Mouse (Mus musculus) midbrain, embryonic 12.5 days (tissue): ENCODE results near the gene Hist1h2bm. TPM values are rescaled to one million over a fixed set of nuclear protein-coding genes. Genes with fewer than 3 reads are reported as not detected.
"Not testable (repeated sequence)": the region's sequence is repeated elsewhere in the genome, so short reads cannot be mapped to it uniquely, and the experiment has no call there.

Experiments
- ATAC-seq: fragments of 200-750 bp; cut with Nextera tagmentation; 2 replicates; pipeline ENCODE4 v1.8.0; 2017; ENCODE audit warnings: low read depth, moderate TSS enrichment, moderate library complexity; ENCODE audit not compliant: low FRiP score
- H3K27ac ChIP-seq: fragments of 300-500 bp; sonication (generic); replicated peaks from 2 replicates; pipeline ENCODE4 v1.5.1; 2016; ENCODE audit warnings: mild to moderate bottlenecking
- H3K27me3 ChIP-seq: fragments of 300-500 bp; sonication (generic); 2 replicates; pipeline ENCODE4 v1.6.1; 2016; ENCODE audit warnings: mild to moderate bottlenecking
- H3K36me3 ChIP-seq: fragments of 300-500 bp; sonication (generic); 2 replicates; pipeline ENCODE4 v1.6.1; 2016
- H3K4me1 ChIP-seq: fragments of 300-500 bp; sonication (generic); 2 replicates; pipeline ENCODE4 v1.6.1; 2016
- H3K4me2 ChIP-seq: fragments of 300-500 bp; sonication (generic); replicated peaks from 2 replicates; pipeline ENCODE4 v1.6.1; 2016; ENCODE audit warnings: mild to moderate bottlenecking, moderate library complexity
- H3K4me3 ChIP-seq: fragments of 300-500 bp; sonication (generic); 2 replicates; pipeline ENCODE4 v1.5.1; 2016; ENCODE audit warnings: mild to moderate bottlenecking
- H3K9ac ChIP-seq: fragments of 300-500 bp; sonication (generic); replicated peaks from 2 replicates; pipeline ENCODE4 v1.6.1; 2016; ENCODE audit warnings: mild to moderate bottlenecking, moderate library complexity
- H3K9me3 ChIP-seq: fragments of 300-500 bp; sonication (generic); 2 replicates; pipeline ENCODE4 v1.6.1; 2016; ENCODE audit warnings: mild to moderate bottlenecking
- WGBS: fragments of 180-500 bp; shearing (Covaris S2); methylation state at CpG from one replicate; pipeline ENCODE4 v1.1.7; 2016; 5-methylcytosine and 5-hydroxymethylcytosine counted together
- microRNA-seq: library from miRNA; unstranded; fragments of <30 nt; microRNA quantifications from one replicate; pipeline ENCODE4, GENCODE M21; 2017
- polyA plus RNA-seq: library from polyadenylated mRNA; unstranded; fragments of >200 nt; fragmentation: Nextera tagmentation; extraction: Ambion mirVana; gene quantifications from 2 replicates; pipeline ENCODE4 v1.2.1, GENCODE M21; 2016

The Hist1h2bm gene
- polyA plus RNA-seq, 1 experiment from 2014 or later, result 5.8 TPM

DNA sequence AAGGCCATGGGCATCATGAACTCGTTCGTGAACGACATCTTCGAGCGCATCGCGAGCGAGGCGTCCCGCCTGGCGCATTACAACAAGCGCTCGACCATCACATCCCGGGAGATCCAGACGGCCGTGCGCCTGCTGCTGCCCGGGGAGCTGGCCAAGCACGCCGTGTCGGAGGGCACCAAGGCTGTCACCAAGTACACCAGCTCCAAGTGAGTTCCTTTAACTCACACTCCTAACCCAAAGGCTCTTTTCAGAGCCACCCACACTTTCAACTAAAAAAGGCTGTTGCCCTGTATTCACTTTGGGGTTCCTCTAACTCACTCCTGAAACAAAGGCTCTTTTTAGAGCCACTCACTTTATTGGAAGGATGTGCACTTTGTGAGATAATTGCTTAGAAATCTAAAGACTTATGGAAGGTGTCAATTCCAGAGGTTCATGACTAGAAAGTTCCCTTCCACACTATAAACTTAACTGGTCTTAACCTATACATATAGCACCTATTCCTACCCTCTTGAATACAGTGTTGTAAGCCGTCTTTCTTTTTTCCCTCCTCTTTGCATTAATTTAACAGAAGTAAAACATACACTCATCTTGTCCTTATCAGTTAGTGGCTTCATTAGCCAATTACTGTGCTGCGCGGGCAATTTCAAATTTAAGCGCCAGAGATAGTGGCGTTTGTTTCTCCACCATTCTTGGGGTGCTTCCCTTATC, 32.6 kb downstream of the Hist1h2bm start:
- Histone ChIP-seq H3K4me2 (peak overlapping the region; percentile 71), H3K9ac (peak overlapping the region; percentile 52), H3K27ac (peak overlapping the region; percentile 95), H3K4me3 (peak overlapping the region; percentile 47), H3K4me1 (peaks cover 14% of the 10 kb centered on the region)
- ATAC-seq, result peak; percentile 5; the same call in 1 of the 2 replicates
- under 1% methylated on average over 23 of the region's 26 CpGs for WGBS
- H3K9me3 ChIP-seq, H3K36me3 ChIP-seq, H3K27me3 ChIP-seq: not testable (repeated sequence)

DNA sequence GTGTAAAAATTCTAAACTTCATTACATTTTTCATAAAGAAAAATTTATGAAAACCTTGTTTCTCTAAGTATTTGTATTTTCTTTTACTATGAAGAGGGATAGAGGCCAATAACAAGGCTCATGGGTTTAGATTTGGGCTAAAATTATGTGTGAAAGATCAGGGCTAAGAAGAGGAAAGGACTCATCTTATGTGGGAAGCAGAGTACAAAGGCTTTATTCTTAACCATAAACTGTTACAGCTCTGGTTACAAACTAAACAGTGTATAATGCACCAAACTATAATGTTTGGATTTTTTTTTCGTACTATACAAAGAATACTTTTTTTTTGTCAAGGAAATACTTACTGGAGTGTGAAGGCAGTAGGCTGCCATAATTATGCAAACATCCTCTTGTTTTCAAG, 33.9 kb downstream of the Hist1h2bm start:
- H3K4me1 ChIP-seq, result peaks cover 13% of the 10 kb centered on the region; the same call in 1 of the 2 replicates
- WGBS, result 73% methylated on average over 1 of the region's 1 CpGs

More for the DNA sequence above, 33.9 kb downstream of the Hist1h2bm start:
- Histone ChIP-seq H3K27ac (no peak overlapping the region), H3K27me3 (no peaks in the 10 kb centered on the region), H3K9ac (no peak overlapping the region), H3K9me3 (no peaks in the 10 kb centered on the region), H3K4me3 (no peak overlapping the region), H3K4me2 (peak overlapping the region; percentile 33; the same call in 1 of the 2 replicates), H3K36me3 (no peaks in the 10 kb centered on the region)
- no peak for ATAC-seq

Small RNA genes lying within 50 kb of the gene (microRNA-seq; reads per million reads assigned to microRNA genes)
- not detected for gene Gm44357
- not detected for gene Gm44367
- not detected for gene Gm44454

Other genes starting within 250 kb of the Hist1h2bm start
- 6.8 and 7.4 TPM in 2 replicates for gene Zkscan4, start 243.1 kb upstream of the Hist1h2bm start, polyA plus RNA-seq
- not detected in 2 replicates for gene Gm10065, start 242.6 kb upstream of the Hist1h2bm start, polyA plus RNA-seq
- gene AK157302, start 226.8 kb upstream of the Hist1h2bm start, polyA plus RNA-seq, result 0.30 and 0.47 TPM in 2 replicates
- 3.2 and 4.4 TPM in 2 replicates for gene Gm11273, start 220.6 kb upstream of the Hist1h2bm start, polyA plus RNA-seq
- gene Zkscan8, start 190.9 kb upstream of the Hist1h2bm start, polyA plus RNA-seq, result 8.9 and 9.2 TPM in 2 replicates
- gene Olfr1366, start 179.2 kb upstream of the Hist1h2bm start, polyA plus RNA-seq, result 0.21 and 0.22 TPM in 2 replicates
- gene Olfr1535, start 162.2 kb upstream of the Hist1h2bm start, polyA plus RNA-seq, result not detected in 2 replicates
- not detected in 2 replicates for gene Olfr1364, start 140.3 kb upstream of the Hist1h2bm start, polyA plus RNA-seq
- not detected in 2 replicates for gene Olfr1362, start 108.0 kb upstream of the Hist1h2bm start, polyA plus RNA-seq
- gene Olfr11, start 79.5 kb upstream of the Hist1h2bm start, polyA plus RNA-seq, result not detected in 2 replicates
- gene Olfr1361, start 58.7 kb upstream of the Hist1h2bm start, polyA plus RNA-seq, result not detected in 2 replicates
- gene Olfr1360, start 44.6 kb upstream of the Hist1h2bm start, polyA plus RNA-seq, result not detected in 2 replicates
- not detected in 2 replicates for gene Olfr1359, start 23.9 kb upstream of the Hist1h2bm start, polyA plus RNA-seq
- 2.2 and 3.1 TPM in 2 replicates for gene Hist1h2bl, start 5.9 kb upstream of the Hist1h2bm start, polyA plus RNA-seq
- 21.4 and 30.7 TPM in 2 replicates for gene Hist1h2ai, start 5.6 kb upstream of the Hist1h2bm start, polyA plus RNA-seq
- gene Hist1h3h, start 4.4 kb upstream of the Hist1h2bm start, polyA plus RNA-seq, result 6.0 and 10.1 TPM in 2 replicates
- gene Hist1h4j, start 13.0 kb downstream of the Hist1h2bm start, polyA plus RNA-seq, result 0.97 and 1.4 TPM in 2 replicates
- 2.9 and 3.5 TPM in 2 replicates for gene Hist1h4k, start 28.5 kb downstream of the Hist1h2bm start, polyA plus RNA-seq
- 26.9 and 43.2 TPM in 2 replicates for gene Hist1h2ak, start 31.8 kb downstream of the Hist1h2bm start, polyA plus RNA-seq
- gene Hist1h2bn, start 32.1 kb downstream of the Hist1h2bm start, polyA plus RNA-seq, result 3.9 and 6.3 TPM in 2 replicates
- gene Hist1h1b, start 58.6 kb downstream of the Hist1h2bm start, polyA plus RNA-seq, result 30.4 and 37.6 TPM in 2 replicates
- gene Hist1h3i, start 61.3 kb downstream of the Hist1h2bm start, polyA plus RNA-seq, result 155 and 164 TPM in 2 replicates
- 6.1 and 12.2 TPM in 2 replicates for gene Hist1h2an, start 65.2 kb downstream of the Hist1h2bm start, polyA plus RNA-seq
- 1.9 and 2.4 TPM in 2 replicates for gene Hist1h2bp, start 65.4 kb downstream of the Hist1h2bm start, polyA plus RNA-seq
- 18.5 and 23.3 TPM in 2 replicates for gene Hist1h2bq, start 88.2 kb downstream of the Hist1h2bm start, polyA plus RNA-seq
- not detected in 2 replicates for gene Hist1h2ao, start 88.4 kb downstream of the Hist1h2bm start, polyA plus RNA-seq
- gene Hist1h4m, start 89.7 kb downstream of the Hist1h2bm start, polyA plus RNA-seq, result not detected in 2 replicates
- gene Hist1h4n, start 110.2 kb downstream of the Hist1h2bm start, polyA plus RNA-seq, result 11.5 and 17.5 TPM in 2 replicates
- gene Hist1h2ap, start 111.5 kb downstream of the Hist1h2bm start, polyA plus RNA-seq, result 4,827 and 5,103 TPM in 2 replicates
- 17.6 and 23.0 TPM in 2 replicates for gene Hist1h2br, start 111.7 kb downstream of the Hist1h2bm start, polyA plus RNA-seq
- 22.3 and 24.2 TPM in 2 replicates for gene Zfp184, start 223.1 kb downstream of the Hist1h2bm start, polyA plus RNA-seq